Mouse (Mus musculus): ENCODE measurements around the gene Asic2.

Asic2 gene

DNA sequence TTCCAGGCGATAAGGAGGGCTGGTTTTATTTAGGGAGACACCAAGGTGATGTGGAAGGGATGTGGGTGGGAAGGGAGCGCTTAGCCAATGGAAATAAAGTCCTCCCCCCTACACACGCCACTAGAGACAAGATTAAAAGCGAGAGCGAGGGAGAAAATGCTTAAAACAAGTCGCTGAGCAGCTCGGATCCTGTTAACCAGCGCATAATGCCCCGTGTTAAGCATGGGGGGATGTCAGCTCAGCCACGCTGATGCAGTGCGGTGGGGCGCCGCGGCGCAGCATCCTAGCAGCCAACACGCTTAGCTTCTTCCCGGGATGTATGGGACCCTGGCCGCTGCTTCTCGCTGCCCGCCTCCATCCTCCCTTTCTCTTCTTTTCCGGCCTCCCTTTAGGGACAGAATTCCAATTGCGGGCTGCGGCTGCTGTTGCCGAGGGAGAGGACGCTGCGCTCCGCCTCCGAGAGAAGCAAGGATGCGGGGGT, at the start of gene Asic2:
Asic2 (minus strand) TSS at position 57 of the 481 bp plus-strand sequence.
- no peak for DNase-seq (ENCODE audit: low spot score in 2 of 2)

DNA sequence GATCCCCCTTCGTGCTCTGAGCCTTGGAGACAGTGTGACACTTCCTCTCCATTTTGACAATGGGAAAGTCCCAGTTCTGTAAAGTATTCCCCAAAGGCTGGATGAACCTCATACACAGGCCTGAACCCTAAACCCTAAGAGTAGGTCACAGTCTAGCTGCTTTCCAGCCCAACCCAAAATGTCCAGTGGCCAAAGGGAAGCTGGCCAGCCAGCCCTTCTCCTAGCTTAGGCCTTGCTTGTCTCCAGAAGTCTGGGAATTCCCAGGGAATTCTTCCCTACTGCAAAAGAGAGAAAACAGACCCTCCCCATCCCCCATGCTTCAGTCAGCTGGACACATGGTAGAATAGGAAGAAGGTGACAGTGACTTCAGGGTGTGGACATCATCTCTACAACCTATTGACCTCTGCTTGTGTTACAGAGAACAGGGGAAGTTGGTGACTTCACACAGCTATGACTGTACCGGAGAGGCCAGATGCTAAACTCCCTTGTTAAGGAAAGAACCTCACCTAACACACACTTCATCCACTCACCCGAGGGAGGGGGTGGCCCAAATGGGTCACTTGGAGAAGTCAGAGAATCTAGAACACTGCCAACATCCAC, 48.0 kb upstream of the Asic2 start:
- DNase-seq (ENCODE audit: low spot score in 2 of 2) = no peak

DNA sequence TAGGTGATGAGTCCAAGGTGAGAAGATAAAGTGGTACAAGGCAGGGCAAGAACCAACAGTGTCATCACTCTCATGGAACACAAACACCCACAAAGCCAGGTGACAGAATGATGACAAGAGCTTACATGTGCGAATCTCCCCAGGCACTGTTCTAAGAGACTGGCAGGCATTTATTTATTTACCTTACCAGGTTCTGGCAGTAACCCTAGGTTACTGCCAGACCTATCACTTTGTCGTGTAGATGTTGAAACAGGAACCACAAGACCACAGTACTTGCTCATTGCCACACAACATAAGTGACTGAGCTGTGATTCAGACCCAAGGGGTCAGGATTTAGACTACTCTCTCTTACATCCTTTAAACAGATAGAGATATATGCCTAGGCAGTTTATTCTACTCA, 46.8 kb upstream of the Asic2 start:
- no peak for DNase-seq (ENCODE audit: low spot score in 2 of 2)

DNA sequence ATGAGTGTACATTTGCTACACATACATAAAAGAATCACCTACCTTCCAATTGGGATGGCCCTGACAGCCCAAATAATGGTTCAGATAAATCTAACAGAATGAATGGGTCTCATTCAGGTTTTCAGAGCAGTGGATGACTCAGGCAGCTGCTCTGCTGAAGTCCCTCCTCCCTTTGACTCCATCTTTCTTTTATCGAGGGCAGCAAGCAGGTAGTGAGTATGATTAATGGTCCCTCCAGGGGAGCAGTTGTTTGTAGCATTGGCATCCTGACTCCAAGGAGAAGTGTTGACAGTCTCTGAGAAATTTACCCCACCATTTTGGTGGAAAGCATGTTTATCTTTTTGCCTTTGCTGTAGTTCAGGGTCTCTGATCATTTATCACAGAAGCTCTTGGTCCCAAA, 45.5 kb upstream of the Asic2 start:
- DNase-seq (ENCODE audit: low spot score in 2 of 2) = no peak

DNA sequence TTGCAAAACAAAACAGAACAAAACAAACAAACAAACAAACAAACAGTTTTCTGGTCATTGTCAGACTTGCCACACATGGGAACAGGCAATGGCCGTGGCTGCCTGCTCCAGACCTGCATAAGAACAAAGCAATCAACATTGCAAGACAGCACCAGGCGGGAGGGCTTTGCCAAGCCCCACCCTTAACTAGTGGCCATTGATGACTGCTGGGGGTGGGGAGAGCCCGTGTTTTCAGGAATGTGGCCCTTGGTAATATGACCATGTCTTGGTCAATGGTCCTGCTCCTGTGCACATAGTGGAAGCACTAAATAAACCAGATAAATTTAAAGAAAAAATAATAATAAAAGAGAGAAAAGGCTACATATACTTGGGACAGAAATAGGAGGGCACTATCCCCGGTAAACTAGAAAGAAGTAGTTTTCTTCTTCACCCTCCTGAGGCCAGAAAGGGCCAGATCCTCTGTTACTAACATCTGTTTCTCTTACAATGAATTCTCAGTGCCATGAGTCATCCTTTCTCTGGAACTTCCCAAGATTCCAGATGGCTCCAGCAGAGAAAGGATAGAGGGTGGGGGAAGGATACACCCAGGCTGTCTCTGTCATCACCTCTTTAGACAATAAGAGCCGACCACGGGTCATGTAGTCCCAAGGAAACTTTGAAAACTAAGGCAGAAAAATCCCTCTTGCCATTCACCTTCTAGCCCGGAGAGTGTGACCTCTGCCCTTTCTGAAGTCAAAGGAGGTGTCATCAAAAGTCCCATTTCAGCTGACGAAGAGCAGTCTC, 43.3 kb upstream of the Asic2 start:
- DNase-seq (ENCODE audit: low spot score in 2 of 2) = no peak

DNA sequence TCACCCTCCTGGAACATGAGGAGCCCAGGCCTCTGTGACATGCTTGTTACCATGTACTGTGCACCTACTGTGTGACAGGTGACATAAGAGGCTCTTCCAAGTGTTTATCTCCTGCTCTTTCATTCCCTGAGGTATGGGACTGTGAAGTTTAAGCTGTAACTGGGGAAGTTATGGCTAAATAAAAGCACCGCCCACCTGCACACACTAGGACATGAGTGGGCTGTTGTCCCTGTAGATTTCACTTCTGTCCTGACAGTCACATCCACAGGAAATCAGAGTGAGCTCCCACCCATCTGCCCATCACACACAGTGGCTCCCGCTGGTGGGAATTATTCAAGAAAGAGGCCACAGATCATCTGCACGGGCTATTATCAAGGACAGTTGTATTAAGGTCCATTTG, 41.9 kb upstream of the Asic2 start:
- no peak for DNase-seq (ENCODE audit: low spot score in 2 of 2)

DNA sequence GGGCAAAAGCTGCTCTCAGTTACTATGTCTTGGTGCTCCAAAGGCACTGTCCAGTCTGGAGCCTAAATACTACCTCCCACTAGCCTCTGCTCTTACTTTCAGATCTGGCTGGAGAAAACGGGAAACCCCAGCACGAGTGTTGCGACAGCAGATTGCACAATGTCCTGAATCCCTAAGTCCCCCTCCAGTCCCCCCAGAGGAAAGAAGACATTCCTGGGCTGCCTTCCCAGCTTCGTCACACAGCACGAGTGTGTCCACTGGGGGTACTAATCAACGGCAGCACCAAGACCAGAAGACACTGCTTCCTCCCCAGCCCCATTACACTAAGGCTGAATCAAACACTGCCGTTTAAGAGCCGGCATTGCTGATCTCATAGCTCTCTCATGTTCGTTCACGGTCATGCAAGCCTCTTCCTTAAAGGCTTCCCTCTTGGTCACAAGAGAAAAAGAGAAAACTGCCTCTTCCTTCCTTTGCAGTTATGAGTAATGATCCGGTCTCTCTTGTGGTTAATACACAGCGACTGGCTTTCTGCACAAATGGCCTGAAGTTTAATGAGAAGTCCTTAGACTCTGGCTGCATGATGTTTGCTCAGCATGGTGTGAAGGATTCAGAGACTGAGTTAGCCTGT, 38.7 kb upstream of the Asic2 start:
- DNase-seq (ENCODE audit: low spot score in 2 of 2) = peak in 1 of 2 experiments; percentile 70

DNA sequence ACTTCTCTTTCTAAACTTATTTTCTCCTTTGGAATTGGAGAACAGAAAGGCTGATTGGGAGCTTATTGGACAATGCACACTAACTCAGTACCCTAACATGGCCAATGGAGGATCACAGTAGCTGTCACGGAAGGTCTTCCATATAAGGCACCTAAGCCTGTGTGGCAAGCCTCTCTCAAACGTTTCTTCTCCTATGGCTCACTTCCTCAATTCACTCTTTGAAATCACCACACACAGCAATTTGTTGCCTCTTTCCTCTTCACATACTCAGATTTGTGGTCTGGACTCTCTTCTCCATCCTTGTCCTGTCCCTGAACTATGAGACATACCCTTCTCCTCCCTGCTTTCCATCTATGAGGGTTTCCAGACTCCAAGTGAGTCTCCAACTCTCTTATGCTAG, 36.6 kb upstream of the Asic2 start:
- DNase-seq (ENCODE audit: low spot score in 2 of 2) = no peak

DNA sequence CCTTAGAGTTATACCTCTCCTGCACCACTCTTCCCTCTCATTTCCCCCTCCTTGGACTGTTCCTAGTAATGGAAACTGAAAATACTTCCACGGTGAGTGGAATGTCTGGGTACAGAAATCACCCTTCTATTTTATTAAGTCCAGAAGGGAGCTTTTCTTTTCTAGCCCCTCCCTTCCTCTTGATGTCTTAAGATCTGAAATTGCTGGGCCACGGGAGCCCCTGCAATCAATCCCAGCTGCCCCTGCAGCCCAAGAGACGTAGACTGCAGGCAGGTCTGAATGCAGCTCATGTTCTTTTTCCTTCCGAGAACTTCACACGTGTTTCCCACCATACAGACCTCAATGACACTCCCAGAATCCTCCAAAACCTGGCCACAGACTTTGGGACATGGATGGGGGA, 32.3 kb upstream of the Asic2 start:
- DNase-seq (ENCODE audit: low spot score in 2 of 2) = no peak

DNA sequence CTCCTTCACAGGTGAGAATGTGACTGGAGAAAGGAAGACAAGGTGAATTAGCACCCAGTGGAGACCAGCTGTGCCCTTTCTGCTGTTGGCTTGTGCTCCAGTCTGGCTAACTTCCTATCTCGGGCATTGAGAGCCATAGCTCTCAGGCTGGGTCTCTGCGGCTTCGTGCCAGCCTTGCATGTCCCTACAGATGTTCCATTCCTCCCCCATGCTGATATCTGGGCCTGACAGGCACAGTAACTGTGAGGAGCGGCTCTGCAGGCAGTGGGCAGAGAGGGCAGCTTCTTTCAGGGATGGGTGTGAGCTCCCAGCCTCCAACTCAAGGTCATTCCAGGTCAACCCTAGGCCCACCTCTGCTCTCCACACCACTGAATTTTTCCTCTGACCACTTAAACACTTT, 31.2 kb upstream of the Asic2 start:
- no peak for DNase-seq (ENCODE audit: low spot score in 2 of 2)

DNA sequence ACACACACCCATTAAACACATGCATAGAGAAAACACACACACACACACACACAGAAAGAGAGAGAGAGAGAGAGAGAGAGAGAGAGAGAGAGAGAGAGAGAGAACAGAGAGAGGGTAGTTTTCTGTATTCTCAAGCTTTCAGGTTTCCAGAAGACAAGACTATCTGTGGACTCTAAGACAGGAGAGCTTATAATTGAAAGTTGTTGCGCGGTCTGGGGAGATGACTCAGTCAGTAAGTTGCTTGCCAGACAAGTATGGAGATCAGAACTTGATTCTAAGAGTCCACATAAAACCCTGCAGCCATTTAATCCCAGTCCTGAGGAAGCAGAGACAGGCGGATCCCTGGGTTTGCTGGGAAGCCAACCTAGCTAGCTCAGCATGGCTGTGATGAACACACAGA, 30.4 kb upstream of the Asic2 start:
- DNase-seq (ENCODE audit: low spot score in 2 of 2) = no peak

DNA sequence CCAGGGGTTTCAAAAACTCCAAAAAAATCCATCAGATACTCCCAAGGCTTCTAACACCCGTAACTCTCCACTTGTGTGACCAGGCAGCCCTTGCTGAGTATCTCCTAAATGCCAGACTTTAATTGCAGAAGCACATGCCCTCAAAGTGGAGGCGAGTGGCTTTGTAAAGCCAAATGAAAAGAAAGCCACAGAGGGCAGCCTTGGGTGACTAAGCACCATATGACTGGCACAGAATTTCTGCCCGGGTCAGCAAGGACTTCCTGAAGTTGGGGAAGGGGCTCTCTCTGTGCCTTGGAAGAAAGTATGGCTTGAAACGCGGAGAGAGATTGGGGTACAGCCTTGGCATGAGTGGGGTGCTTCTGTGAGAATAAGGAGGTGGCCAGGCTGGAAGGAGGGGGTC, 28.8 kb upstream of the Asic2 start:
- DNase-seq (ENCODE audit: low spot score in 2 of 2) = no peak

DNA sequence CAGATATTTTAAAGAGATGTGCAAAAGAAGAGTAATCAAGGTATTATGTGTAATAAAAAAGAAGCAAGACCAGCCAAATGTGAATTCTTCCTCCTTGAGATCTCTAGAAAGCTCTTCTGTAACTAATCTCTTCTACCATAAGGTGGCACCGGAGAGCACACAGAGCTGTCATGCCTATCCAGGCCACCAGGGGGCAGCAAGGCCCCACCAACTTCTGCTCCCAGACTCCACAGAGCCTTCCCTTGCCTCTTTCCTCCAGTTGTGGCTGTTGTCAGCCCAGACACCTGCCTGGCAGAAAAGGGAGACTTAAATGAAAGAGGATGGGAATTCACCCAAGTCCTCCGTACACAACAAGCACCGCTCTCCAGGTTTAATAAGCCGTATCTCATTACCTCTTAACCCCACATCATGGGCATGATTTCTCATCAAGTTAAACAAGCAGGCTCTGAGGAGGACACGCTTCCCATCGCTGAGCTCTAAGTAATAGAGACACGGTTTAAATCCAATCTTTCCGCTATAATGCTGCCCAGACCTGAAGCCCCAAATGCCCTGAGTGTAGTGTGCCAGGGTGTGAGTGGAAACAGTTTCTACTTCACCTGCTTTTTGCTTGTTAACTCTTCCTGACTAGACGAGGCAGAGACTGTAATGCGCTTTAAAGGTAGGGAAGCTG, 28.1 kb upstream of the Asic2 start:
- peak; percentile 54 to 60 for DNase-seq (ENCODE audit: low spot score in 2 of 2)

DNA sequence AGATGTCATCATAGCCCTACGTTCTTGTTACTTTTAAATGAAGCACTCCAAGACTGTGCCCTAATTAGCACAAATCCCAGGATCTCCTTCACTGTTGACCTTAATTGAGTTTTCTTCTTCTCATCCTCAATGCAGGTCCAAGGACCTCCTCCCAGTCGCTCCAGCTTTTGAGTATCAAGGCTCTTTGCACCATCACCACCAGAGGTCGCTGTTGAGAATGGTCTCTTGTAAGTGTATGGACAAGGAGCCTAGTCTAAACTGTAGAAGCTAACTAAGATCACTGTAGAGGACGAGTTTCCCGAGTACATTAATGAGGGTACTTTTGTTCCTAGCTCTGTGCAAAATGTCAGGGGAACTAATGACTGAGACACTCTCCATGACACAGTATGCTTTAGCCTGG, 14.9 kb upstream of the Asic2 start:
- DNase-seq (ENCODE audit: low spot score in 2 of 2) = peak in 1 of 2 experiments; percentile 11

DNA sequence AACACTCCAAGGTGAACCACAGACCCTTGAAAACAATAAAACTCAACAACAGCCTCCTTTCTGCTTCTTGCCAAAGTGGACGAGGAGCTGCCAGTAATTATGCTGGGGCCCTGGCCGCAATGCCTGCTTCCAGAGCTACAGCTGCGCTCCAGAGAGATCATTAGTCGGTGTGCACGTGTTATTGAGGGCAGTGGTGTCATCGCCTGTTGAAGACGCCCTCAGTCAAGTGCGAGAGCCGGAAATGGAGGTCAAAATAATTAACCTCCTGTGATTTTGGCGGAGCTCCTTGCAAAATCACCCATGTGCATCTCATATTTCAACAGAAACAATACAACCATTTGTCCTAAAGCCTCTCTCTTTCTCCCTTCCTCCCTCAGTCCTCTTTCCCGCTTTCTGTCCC, 13.9 kb upstream of the Asic2 start:
- DNase-seq (ENCODE audit: low spot score in 2 of 2) = no peak

DNA sequence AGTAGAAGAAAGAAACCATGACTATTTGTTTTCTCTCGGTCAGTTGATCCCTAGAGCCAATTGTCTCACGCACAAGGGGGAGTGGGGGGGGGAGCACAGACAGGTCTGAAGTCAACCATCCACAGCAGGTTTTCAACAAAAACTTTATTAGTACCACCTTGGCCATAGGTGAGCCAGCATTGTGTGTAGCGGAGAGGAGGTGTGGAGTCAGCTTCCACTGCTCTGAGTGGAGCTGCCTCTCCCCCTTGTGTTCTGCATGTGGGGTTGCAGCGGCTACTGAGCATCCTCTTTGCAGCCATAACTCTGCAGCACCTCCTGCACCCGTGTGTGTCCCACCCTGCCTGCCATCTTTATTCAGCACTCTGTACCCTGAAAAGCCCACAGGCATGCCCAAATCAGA, 6.3 kb upstream of the Asic2 start:
- DNase-seq (ENCODE audit: low spot score in 2 of 2) = no peak

DNA sequence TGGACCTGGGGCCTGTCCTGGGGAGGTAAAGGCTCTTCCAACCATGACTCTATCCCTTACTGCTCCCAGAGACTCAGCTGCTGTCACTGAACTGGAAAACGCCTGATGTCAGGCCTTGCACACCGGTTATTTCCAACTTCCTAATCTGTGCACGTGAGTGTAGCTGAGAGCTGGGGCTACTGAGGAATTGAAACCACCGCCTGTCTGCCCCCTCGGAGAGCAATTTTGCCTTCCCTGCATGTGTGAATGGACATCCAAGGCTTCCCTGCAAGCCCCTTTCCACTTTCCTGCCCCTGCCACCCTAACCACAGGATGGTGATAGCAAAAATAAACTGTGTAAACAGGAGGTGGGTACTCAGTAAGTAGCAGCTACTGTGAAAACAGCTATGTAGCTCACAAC, 5.4 kb upstream of the Asic2 start:
- DNase-seq (ENCODE audit: low spot score in 2 of 2) = no peak

DNA sequence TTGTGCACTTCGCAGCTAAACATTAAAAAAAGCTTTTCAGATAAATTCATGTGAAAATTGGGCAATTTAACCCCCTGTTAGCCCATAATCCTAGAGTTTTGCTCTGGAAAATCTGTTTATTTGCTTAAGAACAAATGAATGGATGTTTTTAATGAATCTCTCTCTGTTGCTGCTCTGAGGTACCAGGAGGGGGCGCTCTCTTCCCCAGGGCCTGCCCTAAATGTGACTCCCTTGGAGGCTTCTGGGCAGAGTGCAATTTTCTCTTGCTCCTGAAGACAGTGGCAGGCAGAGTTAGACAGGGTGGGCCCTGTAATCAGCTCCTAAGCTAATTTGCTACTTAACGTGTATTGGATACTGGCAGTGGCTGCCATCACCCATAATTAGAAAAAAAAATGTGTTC, 3.8 kb upstream of the Asic2 start:
- no peak for DNase-seq (ENCODE audit: low spot score in 2 of 2)

DNA sequence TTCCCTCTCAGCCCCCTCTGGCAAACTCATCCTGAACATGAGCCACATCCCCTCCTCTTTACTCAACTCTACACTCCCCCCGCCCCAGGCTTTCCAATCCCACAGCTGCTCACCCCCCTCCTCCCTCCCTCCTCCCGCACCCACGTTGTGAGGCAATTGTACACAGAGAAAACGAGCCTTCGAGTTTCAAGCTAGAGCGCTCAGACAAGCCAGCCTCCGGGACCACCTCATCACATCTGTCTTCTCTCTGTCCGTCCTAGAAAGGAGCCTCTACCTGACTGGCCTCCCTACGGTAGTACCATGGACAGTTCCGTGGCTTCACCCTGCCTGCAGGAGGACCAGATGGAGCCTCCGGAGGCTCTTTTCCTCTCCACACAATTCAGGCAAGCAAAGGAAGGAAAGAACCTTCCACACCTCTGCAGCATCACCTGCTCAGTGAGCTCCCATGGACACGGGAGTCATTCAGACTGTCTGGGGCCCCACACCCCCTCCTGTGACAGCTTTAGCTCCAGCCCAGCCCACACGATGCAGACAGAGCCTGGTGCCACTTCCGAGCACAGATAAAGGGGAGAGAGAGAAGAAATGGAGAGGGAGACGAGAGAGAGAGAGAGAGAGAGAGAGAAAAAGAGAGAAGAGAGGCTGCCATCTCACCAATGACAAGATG, 1.5 kb downstream of the Asic2 start:
- no peak for DNase-seq (ENCODE audit: low spot score in 2 of 2)

DNA sequence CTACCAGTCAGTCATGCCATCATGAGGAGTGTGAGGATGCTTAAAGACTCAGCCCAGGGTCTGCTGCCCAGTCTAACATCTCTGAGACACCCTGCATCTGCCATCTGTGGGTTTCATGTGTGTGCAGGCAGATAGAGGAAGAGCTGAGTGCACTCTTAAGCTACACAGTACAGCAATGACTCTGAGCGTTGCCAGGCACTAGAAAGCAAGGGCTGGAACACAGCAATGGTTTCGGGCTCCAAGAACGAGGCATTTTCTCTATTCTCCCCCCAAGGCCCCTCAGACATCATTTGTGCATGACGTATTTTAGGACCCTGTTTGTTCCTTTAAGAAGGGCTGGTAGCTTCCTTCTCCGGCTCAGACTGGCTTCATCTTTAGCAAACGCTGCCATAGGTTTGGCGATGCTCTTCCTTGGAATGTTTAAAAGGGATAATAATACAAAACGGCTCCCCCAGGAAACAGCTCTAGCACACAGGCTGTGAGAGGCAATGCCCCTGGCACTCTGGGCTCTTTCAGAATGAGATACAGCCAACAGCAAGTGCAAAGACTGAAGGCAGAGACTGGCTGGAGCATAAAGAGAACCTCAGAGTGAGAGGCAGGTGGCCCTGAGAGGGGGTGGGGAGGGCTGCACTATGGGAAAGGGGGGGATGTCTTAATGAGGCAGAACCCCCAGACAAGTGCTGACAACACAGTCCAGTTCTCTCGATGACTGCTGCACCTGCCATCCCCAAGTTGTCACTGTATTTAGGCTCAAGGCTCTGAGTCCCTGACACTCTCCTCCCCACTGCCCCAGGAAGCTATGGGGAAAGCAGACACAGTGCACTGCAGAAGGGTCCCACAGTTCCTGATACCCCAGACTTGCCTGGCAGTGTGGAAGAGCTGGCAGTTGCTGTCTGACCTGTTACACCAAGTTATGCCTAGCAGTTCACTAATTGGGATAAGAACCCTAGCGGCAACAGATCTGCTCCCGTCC, 2.3 kb downstream of the Asic2 start:
- no peak for DNase-seq (ENCODE audit: low spot score in 2 of 2)

DNA sequence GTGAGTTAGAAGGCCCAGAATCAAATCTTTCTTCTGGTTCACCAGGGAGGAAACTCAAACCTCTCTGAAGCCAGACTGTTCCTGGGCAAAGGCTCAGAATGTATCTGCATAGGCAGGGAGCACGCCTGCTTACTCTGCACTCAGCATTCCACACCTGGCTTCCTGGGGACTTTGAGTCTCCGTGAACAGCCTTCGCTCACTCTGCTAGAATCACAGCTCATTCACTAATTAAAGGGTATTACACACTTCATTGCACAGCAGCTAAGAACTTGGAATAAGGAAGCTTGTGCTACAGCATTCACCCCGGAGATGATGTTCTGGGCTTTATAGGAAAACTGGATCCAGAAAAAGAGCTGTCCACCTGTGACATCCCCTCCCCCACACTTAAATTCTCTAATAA, 3.7 kb downstream of the Asic2 start:
- DNase-seq (ENCODE audit: low spot score in 2 of 2) = no peak
